Mouse (Mus musculus) embryonic facial prominence, embryonic 12.5 days (tissue): ENCODE measurements at regions not wholly inside any gene's neighbourhood (a gene's known extent, or its start where the extent isn't known, plus 50 kb on each side); places are given as distances from the start of the nearest gene placed in this dataset.

Experiments used
- ATAC-seq: fragments of 200-750 bp; cut with Nextera tagmentation; 2 replicates; pipeline ENCODE4 v1.8.0; 2017; ENCODE audit not compliant: insufficient number of reproducible peaks, insufficient read depth, low FRiP score, low TSS enrichment
- H3K27ac ChIP-seq: fragments of 300-500 bp; sonication (generic); 2 replicates; pipeline ENCODE4 v1.5.1; 2016; ENCODE audit warnings: mild to moderate bottlenecking
- H3K27me3 ChIP-seq: fragments of 300-500 bp; sonication (generic); 2 replicates; pipeline ENCODE4 v1.6.1; 2016; ENCODE audit warnings: mild to moderate bottlenecking, moderate library complexity
- H3K36me3 ChIP-seq: fragments of 300-500 bp; sonication (generic); 2 replicates; pipeline ENCODE4 v1.6.1; 2016; ENCODE audit warnings: mild to moderate bottlenecking
- H3K4me1 ChIP-seq: fragments of 300-500 bp; sonication (generic); 2 replicates; pipeline ENCODE4 v1.6.1; 2016
- H3K4me2 ChIP-seq: fragments of 300-500 bp; sonication (generic); replicated peaks from 2 replicates; pipeline ENCODE4 v1.6.1; 2016; ENCODE audit warnings: mild to moderate bottlenecking, moderate library complexity
- H3K4me3 ChIP-seq: fragments of 300-500 bp; sonication (generic); 2 replicates; pipeline ENCODE4 v1.5.1; 2016; ENCODE audit warnings: mild to moderate bottlenecking
- H3K9ac ChIP-seq: fragments of 300-500 bp; sonication (generic); 2 replicates; pipeline ENCODE4 v1.6.1; 2016; ENCODE audit warnings: mild to moderate bottlenecking, moderate library complexity
- H3K9me3 ChIP-seq: fragments of 300-500 bp; sonication (generic); 2 replicates; pipeline ENCODE4 v1.6.1; 2016; ENCODE audit warnings: mild to moderate bottlenecking, moderate library complexity
- WGBS: fragments of 180-500 bp; shearing (Covaris S2); methylation state at CpG from one replicate; pipeline ENCODE4 v1.1.7; 2016; 5-methylcytosine and 5-hydroxymethylcytosine counted together

DNA sequence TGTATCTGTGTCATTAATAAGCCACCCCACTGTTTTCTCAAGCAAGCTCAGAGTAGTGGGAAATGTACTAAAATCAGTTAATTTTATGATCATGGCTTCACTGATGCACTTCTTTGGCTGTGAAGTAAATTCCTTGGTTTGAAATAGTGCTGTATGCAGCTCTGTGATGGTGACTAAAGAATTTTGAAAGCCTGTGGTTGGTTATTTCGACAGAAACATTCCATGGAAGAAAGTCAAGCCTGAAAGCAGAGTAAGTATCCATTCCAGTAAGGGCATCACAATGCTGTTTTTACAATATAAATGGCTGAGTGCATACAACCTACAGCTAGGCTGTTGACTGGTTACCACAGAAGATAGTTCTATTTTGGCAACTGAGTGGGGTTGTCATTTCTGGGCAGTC is 154.2 kb upstream of the Galnt13 start:
- ATAC-seq = no peak
- H3K36me3 ChIP-seq = no peaks in the 10 kb centered on the region
- no peak overlapping the region for H3K4me3 ChIP-seq
- no peaks in the 10 kb centered on the region for H3K9me3 ChIP-seq
- no peak overlapping the region for H3K4me2 ChIP-seq
- WGBS = 57% methylated on average over 1 of the region's 1 CpGs
- no peaks in the 10 kb centered on the region for H3K27me3 ChIP-seq
- no peak overlapping the region for H3K9ac ChIP-seq
- no peak overlapping the region for H3K27ac ChIP-seq
- H3K4me1 ChIP-seq = no peaks in the 10 kb centered on the region

DNA sequence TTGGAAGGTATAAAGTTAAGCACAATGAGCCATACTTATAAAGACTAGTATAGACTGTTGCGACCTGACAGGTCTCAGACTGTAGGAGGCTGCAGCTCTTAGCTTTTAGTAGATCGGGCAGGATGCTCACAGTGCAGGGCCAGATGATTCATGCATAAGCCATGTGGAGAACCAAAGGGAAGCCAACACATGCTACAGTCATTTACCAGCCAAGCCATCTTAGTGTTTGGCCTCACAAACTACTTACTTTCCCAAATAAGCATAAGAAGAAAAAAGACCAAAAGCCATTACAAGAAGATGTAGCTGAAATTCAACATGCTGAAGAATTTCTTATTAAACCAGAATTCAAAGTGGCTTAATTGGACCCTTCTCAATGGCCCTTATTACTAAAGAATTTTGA is 152.2 kb upstream of the Galnt13 start:
- Histone ChIP-seq H3K9ac (no peak overlapping the region), H3K36me3 (no peaks in the 10 kb centered on the region), H3K27ac (no peak overlapping the region), H3K4me2 (no peak overlapping the region), H3K4me3 (no peak overlapping the region), H3K4me1 (no peaks in the 10 kb centered on the region), H3K27me3 (no peaks in the 10 kb centered on the region), H3K9me3 (no peaks in the 10 kb centered on the region)
- 88% methylated on average over 2 of the region's 2 CpGs for WGBS
- no peak for ATAC-seq

DNA sequence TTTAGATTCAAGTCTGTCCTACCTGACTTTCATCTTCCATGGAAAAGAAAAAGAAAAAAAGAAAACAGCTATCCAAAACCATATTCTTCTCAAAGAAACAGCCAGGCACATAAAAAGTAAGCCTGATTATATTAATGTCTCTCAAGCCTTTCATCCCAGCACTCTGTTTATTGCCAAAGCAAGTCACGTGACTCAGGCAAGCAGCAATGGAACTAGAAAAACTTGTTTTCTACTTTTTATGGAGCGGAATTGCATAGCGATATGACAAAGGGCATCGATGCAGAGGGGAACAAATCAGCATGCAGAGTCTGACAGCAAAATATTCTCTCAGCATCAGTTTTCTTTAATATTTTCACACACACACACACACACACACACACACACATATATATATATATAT is 130.6 kb upstream of the Galnt13 start:
- no peaks in the 10 kb centered on the region for H3K36me3 ChIP-seq
- no peak overlapping the region for H3K27ac ChIP-seq
- H3K9ac ChIP-seq = no peak overlapping the region
- ATAC-seq = no peak
- H3K9me3 ChIP-seq = no peaks in the 10 kb centered on the region
- H3K27me3 ChIP-seq = no peaks in the 10 kb centered on the region
- 82% methylated on average over 4 of the region's 4 CpGs for WGBS
- no peak overlapping the region for H3K4me3 ChIP-seq
- no peaks in the 10 kb centered on the region for H3K4me1 ChIP-seq
- no peak overlapping the region for H3K4me2 ChIP-seq

DNA sequence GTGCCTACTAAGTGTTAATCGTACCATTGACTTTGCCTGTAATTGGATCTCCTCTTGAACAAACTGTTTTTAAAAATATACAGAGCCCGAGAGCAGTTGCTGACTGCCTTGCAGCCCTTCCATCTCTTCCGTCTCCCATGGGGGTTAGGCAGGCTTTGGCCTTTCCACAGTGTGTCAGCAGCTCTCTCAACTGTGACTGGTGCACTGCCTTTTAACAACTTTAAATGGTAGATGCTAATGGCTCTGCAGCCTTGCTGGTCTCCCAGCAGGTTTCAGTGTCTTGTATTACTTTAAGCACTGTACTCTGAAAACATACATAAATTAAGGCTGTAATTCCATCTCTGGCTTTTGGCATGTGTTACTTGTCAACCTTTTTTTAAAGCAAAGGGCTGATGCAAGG is 117.6 kb upstream of the Galnt13 start:
- H3K27ac ChIP-seq = no peak overlapping the region
- no peaks in the 10 kb centered on the region for H3K36me3 ChIP-seq
- no peaks in the 10 kb centered on the region for H3K4me1 ChIP-seq
- H3K9me3 ChIP-seq = no peaks in the 10 kb centered on the region
- no peak overlapping the region for H3K4me3 ChIP-seq
- 0 out of 2 replicates have a peak, but pooled peaks have one; percentile 47 for ATAC-seq
- no peak overlapping the region for H3K9ac ChIP-seq
- H3K27me3 ChIP-seq = no peaks in the 10 kb centered on the region
- 45% methylated on average over 3 of the region's 3 CpGs for WGBS
- H3K4me2 ChIP-seq = no peak overlapping the region

DNA sequence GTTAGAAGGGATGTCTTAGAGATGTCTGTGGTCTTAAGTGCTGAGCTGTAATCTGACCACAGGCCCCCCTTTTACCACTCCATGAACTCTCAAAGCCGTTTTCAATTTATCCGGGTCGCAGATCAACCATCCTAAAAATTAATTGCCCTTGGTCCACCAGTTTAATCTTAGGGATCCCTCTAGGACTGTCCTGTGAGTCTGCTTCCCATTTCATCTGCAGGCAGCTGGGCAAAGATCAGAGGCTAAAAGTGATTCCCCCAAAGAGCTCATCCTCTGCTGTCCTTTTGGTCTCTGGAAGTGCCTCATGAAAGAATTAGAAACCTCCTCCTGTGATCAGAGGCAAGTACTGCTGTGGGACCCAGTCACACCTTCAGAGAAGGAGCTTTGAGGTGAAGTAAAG is 69.2 kb upstream of the Galnt13 start:
- Histone ChIP-seq H3K4me2 (no peak overlapping the region), H3K36me3 (no peaks in the 10 kb centered on the region), H3K9me3 (no peaks in the 10 kb centered on the region), H3K27ac (no peak overlapping the region), H3K27me3 (no peaks in the 10 kb centered on the region), H3K4me1 (no peaks in the 10 kb centered on the region), H3K4me3 (no peak overlapping the region), H3K9ac (no peak overlapping the region)
- ATAC-seq = no peak
- WGBS = 67% methylated on average over 3 of the region's 3 CpGs

DNA sequence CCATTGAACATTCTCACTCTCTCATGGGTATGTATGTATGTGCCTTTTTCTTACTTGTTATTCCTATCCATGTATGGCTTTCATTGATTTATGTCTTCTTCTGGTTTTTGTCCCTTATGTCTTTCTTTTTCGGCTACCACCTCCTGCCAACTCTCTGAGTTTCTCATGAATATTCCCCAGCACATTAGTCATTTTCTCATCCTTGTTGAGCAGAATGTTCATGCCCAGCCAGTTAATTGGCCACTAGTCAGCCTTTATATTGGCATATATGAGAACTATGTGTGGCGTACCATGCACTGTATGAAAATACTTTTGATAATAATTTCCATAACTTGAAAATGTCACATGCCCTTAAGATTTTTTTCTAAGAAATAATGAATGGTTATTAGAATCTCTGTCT is 56.8 kb upstream of the Galnt13 start:
- Histone ChIP-seq H3K4me2 (no peak overlapping the region), H3K4me3 (no peak overlapping the region), H3K27me3 (no peaks in the 10 kb centered on the region), H3K4me1 (no peaks in the 10 kb centered on the region), H3K36me3 (no peaks in the 10 kb centered on the region), H3K9me3 (no peaks in the 10 kb centered on the region), H3K9ac (no peak overlapping the region), H3K27ac (no peak overlapping the region)
- no peak for ATAC-seq
- 93% methylated on average over 2 of the region's 2 CpGs for WGBS
